Mouse (Mus musculus) heart, adult 2 months (tissue): ENCODE measurements at regions not wholly inside any gene's neighbourhood (a gene's known extent, or its start where the extent isn't known, plus 50 kb on each side); places are given as distances from the start of the nearest gene placed in this dataset.

Experiments
- CTCF ChIP-seq: fragments of 200-600 bp; IDR thresholded peaks from 2 replicates; pipeline ENCODE4 v1.8.1; 2022; ENCODE audit warnings: antibody characterized with exemption, mild to moderate bottlenecking, moderate library complexity
- EP300 ChIP-seq: fragments of 200-500 bp; IDR thresholded peaks from 2 replicates; pipeline ENCODE4 v1.6.1; 2011; ENCODE audit warnings: low read depth, low read length, control low read depth; ENCODE audit not compliant: insufficient read depth
- POLR2A ChIP-seq: fragments of 200-500 bp; IDR thresholded peaks from 2 replicates; pipeline ENCODE4 v1.6.1; 2011; ENCODE audit warnings: mild to moderate bottlenecking, low read depth, low read length, control low read depth; ENCODE audit not compliant: insufficient read depth

GRCm38 (mm10) chr1:50697333-50698216 is 202.9 kb upstream of the Tmeff2 start:
- TF ChIP-seq CTCF (no peak), POLR2A (no peak), EP300 (no peak)
